Mouse (Mus musculus): ENCODE data around the gene Col27a1.

Gene Col27a1

DNA sequence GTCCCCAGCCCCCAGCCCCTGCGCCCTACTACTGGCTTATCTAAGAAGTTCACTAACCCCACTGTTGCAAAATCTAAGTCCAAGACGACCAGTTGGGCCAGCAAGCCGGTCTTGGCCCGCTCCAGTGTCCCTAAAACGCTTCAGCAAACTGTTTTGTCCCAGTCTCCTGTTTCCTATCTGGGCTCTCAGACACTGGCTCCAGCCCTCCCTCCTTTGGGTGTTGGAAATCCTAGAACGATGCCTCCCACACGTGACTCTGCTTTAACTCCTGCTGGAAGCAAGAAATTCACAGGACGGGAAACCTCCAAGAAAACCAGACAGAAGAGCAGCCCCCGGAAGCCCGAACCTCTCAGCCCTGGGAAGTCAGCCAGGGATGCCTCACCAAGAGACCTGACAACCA, 11.6 kb downstream of the Col27a1 start:
- DNase-seq (ENCODE audit: low read depth, low spot score) = no peak

DNA sequence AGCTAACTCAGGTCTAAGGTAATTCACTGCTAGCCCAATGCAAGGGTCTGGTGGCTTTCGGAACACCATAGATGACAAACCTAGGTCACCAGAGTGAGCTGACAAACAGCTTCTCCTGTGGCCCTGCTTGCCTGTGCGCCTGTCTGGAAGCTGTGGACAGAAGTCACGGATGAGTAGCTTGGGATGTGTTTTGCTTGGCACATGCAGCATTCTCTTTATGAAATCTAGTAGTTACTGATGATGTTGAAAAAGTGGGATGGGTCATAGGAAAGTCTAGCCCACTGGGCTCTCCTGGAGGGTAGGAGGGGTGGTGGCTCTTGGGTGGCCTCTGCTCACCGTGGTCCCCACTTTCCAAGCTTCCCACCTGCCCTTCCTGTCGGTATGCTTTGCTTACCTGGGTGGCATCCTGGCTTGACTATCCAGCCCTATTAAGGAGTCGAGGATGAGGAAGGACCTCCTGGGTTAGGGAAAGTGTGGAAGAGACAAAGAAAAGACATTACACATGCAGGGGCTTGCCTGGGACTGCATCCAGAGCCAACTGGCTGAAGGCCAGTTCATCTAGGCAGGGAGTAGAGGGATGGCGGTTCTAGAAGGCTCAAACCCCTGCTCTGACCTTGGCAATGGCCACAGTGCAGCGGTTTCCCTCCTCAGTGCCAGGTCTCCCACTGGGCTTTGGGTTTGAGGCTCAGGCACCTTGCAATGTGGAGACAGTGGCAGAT, 12.5 kb downstream of the Col27a1 start:
- DNase-seq (ENCODE audit: low read depth, low spot score) = no peak

DNA sequence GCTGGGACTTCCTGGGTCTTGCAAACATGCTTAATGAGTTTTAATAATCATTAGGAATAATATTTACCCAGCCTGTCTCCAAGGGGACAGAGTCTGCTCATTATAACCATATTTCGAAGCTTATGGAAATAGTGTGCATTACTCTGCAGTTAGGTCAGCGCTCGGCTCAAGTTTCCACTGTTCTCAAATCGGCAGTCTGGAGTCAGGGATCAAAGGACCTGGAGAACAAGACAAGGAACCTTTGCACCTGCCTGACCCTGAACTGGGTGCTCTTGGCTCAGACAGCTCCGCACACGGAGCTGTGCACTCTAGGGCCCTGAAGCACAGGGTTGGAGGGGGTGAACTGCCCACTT, 13.1 kb downstream of the Col27a1 start:
- no peak for DNase-seq (ENCODE audit: low read depth, low spot score)

DNA sequence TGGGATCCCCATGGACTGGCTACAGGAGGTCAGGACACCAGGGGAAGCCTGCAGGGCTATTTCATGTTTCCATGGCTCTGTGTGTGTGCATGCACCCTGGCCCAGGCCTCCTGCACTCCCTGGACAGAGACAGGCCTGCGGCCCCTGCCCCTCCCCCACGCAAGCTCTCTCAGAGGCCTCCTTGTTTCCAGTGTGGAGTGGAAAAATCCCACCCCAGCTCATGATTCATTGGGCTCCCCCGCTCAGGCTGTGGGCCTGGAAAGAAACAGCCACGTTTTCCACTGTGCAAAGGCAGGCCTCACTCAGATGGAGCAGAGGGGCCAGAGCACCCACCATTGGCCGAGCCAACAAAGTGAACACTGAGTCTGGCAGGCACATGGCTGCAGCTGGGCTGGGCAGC, 15.1 kb downstream of the Col27a1 start:
- no peak for DNase-seq (ENCODE audit: low read depth, low spot score)

DNA sequence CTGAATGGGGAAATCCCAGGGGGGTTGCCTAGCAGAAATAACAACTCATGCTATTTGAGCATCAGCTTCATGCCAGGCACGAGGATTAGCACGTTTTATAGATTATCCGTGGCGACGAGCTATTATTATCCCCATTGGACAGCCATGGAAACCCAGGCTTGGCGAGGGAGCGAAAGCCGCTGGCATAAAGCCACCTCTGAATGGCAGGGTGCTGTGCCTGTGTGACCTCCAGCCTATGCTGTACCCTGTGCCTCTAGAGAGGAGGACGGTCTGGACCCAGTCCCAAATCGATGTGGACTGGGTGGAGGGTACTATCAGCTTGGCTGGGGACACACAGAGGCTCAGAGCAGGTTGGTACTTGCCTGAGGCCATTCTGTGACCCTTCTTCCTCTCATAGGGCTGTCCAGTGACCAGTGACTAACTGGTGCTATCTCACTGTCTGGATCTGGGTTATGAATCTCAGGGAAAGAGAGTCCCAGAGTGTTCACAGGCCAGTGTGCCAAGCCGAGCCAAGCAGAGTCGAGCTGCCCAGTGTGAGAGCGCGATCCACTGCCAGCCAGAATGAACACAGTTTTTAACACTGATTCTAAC, 16.3 kb downstream of the Col27a1 start:
- no peak for DNase-seq (ENCODE audit: low read depth, low spot score)

DNA sequence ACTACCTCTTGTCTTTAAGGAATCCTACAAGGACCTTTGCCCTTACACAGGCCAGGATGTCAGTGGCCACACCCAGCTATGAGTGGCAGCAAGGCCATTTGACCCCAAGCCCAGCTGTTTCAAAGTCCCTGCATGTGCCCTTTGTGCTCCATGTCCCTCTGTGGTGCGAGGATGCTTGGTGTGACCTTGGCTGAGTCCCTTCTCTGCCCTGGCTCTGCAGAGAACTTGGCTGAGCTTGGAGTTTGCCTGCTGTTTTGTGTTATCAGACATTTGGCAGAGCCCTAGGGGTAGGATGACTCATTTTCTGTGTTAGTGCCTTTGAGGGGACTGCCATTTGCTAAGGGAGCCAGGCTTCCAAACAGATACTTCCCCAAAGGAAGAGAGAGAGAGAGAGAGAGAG, 17.3 kb downstream of the Col27a1 start:
- no peak for DNase-seq (ENCODE audit: low read depth, low spot score)

DNA sequence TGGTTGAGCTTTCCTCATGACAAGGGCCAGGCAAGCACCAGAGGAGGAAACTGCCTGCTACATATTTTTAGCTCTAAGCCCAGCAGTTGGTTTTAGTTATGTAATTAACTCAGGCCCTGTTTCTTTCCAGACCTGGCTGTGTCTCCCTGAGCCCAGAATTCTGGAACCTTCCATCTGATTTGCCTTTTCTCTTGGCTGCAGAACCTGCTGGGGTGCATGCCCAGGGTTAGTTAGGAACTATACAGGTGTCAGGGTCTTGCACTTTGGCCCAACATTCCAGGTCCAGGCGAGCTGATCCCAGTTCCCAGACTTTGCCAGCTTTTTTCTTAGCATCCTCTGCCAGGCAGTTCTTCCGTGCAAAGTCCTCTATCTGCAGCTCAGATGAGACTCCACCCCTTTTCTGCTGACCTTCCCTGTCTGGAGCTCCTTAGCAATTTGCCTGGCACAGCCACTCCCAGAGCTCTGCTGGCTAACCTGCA, 18.8 kb downstream of the Col27a1 start:
- DNase-seq (ENCODE audit: low read depth, low spot score) = no peak

DNA sequence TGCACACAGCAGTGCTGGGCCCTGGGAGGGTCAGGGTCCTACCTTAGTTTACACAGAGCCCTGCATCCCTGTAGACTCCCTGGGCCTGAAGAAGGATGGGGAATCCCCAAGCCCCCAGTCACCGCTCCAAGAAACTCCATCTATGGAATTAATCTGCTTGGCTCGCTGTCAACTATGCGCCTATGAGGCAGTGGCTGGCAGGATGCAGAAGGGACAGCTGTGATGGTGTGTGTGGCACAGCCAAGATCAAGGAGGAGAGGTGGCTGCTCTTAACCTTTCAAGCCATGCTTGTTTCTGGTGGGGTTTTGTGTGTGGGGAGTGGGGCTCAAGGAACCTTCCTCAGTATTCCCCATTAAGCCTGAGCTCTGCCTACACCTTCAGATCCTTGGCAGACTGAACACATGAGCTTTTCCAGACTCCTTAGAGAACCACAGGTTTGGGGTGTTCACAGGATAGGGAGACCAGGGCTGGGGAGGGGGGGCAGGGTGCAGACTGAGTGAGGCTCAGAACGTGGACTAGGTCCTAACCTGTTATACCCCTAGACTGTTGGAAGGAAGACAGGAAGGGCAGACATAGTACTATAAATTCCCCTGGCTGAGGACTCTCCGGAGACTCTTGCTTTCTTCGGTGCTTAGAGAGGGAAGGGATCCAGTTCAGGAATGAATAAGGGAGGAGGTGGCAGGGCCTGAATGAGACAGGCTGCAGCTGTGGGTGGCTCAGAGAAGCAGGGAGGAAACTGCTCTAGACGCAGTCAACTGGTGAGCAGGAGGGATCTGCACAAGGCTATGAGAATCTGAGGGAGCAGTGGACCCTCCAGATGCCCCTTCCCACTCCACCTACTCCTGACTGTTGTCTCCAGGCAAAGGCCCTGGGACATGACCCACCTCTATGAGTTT, 20.0 kb downstream of the Col27a1 start:
- no peak for DNase-seq (ENCODE audit: low read depth, low spot score)

DNA sequence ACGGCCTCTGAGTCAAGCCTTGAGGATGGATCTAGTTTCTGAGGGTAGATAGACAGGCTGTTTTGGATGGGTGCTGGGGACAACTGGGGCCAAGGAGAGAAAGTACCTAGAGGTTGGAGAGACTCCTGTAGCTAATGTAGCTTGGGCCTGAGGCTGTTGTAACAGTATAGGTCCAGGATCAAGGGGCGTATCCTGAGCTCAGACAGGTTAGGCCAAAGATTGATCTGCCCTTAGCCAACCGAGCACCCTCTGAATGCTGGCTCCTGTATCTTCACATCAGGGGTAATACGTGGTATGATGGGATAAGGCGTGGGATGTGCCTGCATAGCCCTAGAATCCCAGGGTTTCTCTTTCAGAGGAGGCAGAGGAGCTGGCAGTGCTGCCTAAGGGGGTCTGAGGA, 21.0 kb downstream of the Col27a1 start:
- DNase-seq (ENCODE audit: low read depth, low spot score) = no peak

DNA sequence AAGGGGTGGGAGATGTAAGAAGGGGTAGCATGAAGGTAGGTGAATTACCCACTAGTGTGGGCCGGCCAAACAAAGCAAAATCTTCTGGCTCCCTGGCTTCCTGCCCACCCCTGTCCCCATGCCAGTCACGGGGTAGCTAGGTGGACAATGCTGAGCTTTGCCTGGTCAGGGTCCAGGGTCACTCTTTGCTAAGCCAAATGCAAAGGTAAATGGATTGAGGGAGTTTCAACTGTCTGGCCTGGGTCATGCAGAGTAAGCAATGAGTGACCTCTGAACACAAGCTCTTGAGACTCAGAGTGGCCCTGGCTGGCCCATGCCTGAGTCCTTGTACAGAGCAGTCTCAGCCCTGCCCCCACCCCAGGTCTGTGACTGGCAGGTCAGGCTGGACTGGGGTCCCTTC, 22.4 kb downstream of the Col27a1 start:
- no peak for DNase-seq (ENCODE audit: low read depth, low spot score)

DNA sequence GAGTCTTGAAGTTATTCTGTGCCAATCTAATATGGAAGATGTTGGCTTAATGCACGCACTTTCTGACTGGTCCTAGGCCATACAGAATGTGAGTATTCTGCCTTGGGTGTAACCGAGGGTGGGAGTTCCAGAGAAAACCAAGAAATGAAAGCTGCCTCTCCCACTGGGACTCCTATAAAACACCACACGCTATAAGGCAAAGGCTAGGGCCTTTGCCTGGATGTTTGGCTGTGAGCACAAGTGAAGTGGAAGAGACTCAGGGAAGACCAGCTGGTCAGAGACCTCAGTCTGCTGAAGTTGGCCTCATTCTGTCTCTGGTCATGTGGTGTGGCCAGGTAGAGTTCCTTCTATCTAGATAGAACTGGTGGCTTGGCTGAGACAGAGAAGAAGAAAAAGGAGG, 23.4 kb downstream of the Col27a1 start:
- DNase-seq (ENCODE audit: low read depth, low spot score) = no peak

DNA sequence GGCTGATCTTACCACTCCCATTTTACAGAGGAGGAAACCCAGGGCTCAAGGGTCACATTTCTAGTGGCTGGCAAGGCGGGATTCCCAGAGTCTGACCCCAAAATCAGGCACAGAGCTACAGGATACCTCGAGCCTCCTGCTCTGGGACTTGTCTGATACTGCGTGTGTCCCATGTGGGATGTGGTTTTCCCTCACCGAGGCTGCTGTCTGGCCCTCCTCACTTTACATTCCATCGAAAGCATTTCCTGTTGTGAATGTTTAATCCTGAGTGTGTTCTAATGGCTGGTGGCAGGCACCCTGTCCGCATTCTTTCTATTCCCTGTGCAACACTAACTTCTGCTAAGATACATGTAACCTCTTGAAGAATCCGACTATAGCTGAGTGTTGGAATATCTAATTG, 24.3 kb downstream of the Col27a1 start:
- DNase-seq (ENCODE audit: low read depth, low spot score) = no peak

DNA sequence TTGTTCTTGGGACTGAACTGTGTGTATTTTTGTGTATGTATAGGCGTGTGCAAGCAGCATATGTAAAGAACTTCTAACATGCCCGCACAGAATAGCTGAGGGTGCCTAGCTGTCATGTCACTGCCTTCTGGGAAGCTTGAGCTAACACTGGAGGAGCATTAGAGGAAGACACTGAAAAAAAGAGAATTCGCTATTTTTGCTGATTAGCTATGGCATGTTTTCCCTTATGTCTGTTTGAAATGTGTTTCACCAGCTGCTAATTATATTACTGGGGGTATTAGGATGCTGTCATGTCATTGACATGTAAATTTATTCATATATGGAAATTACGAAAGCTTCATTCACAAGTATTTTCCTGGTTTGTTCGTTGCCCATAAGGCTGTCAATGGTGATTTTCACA, 24.9 kb downstream of the Col27a1 start:
- no peak for DNase-seq (ENCODE audit: low read depth, low spot score)

DNA sequence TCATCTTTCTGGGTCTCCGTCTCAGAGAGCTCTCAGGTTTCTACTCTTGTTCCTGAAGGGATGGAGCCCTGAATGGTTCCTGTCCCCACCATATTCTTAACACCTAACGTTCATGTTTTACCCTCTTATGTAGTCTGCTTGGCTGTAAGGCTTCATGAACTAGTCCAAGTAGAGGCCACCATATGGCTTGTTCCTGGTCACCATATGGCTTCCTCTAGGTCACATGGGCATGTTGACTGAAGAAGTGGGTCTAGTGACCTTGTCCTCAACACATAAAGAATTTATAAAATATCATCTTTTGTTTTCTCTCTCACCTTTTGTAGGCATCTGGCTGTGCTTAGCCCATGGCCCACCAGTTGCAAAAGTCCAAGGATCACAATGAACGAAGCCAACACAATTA, 27.2 kb downstream of the Col27a1 start:
- no peak for DNase-seq (ENCODE audit: low read depth, low spot score)

DNA sequence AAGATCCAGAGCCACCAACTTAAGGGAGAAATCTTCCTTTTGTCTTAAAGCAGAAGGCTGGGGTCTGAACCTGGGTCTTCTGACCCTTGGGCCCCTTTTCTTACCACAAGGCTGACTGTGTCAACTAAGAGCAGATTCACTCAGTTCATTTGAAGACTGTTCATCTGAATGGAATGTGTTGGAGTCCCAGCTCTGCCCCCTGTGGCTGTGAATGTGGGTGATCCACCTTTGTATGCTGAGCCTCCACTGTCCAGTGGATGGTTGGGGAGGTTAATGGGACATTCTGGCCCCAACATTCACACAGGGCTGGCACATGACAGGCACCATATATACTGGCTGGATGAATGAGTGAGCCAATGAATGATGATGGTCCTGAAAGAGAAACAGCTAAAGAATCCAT, 34.2 kb downstream of the Col27a1 start:
- DNase-seq (ENCODE audit: low read depth, low spot score) = no peak

DNA sequence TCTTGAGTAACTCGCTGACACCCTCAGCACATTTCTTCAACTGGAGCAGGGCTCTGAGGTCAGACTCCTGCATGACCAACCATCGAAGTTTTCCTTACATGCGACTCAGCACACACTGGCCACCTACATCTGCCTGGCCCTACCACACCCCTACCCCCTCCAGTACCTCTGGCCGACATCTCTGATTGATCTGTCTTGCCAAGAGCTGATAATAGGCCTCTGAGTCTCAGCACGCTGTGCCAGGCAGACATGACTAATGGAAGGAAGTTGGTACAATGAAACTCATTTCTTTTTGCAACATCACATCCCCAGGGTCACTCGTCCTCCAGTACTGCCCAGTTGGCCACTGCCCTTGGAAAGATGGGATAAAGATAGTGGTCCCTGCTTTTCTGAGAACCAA, 35.1 kb downstream of the Col27a1 start:
- DNase-seq (ENCODE audit: low read depth, low spot score) = no peak

DNA sequence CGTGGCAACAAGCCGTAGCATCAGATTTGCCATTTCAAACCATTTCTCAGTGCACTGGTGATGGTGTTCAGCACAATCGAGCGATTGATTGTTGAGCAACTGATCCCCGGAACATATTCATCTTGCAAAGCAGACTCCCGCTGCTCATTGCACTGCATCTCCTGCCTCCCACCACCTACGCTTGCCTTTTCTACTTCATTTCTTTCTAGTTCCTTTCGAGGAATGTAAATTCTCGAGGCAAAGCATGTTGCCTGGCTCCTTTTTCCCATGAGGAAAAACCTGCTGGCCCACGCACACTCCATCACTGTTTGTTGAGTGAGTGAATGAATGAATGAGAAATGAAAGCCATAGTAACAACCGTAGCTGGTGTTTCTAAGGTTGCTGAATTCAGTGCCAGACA, 38.0 kb downstream of the Col27a1 start:
- DNase-seq (ENCODE audit: low read depth, low spot score) = no peak

DNA sequence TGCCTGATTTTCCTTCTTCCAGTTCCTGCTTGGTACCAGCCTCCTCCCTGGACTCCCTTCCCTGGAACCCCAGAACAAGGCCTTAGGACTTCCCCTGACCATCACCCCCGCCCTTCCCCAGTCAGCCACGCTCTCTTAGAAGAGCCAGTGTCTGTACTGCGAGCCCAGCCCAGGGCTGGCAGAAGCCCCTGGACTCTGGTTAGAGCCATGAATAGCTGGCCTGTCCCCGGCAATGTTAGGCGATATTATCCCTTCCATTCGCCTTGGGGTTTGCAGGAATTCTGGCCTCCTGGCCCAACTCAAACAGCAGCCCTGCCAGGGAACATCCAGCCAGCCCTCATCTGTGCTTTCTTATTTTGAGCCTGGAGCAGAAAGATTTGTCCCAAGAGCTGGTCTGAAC, 39.9 kb downstream of the Col27a1 start:
- DNase-seq (ENCODE audit: low read depth, low spot score) = no peak

DNA sequence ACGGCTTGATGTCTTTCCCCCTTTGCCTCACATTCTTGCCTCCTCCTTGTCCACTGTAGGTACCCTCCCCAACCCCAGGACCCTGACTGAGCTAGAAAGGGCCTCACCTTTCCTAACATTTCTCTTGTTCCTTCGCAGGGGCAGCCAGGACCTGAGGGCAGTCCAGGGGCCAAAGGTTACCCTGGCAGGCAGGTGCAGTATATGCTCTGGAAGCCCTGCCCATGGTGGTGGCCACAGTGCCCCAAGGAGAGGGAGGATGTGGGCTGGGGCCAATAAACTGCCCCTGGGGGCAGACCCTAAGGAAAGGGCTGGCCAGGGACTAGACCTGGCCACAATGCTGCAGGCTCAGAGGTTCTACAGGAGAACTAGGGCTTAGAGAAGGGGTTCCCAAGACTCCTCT, 40.3 kb downstream of the Col27a1 start:
- no peak for DNase-seq (ENCODE audit: low read depth, low spot score)

DNA sequence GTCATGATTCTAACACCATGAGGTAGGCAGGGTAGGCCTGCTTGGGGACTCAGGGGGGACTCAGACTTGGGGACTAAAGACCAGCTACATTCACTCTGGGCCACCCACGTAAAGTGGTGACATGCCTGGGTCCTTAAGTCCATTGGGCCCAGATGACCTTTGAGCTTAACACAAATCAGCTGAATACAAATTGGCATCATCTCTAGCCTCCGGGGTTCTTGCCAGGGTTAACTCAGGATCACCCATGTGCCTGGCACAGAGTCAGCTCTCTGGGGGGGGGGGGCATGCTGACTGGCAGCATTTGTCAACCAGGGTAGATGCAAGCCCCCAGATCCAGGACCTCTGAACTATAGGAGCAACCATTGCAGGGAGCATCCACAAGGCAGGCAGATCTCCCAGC, 42.6 kb downstream of the Col27a1 start:
- DNase-seq (ENCODE audit: low read depth, low spot score) = no peak

DNA sequence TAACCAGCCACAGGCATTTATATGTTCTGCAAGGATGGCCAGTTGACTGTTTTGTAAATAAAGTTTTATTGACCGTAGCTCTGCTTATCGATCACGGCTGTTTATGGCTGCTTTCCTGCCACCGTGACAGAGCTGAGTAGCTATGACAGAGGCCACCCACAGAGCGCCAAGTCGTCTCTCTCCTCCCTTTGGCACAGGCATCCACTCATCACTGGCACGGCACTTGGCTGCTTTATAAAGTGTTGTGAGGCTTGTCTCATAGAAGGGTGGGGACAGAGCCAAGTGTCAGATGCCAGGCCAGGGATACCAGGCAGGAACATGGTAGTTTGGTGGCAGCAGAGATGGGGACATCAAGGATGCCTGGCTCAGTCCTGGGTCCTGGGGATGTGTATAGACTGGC, 43.5 kb downstream of the Col27a1 start:
- DNase-seq (ENCODE audit: low read depth, low spot score) = no peak

DNA sequence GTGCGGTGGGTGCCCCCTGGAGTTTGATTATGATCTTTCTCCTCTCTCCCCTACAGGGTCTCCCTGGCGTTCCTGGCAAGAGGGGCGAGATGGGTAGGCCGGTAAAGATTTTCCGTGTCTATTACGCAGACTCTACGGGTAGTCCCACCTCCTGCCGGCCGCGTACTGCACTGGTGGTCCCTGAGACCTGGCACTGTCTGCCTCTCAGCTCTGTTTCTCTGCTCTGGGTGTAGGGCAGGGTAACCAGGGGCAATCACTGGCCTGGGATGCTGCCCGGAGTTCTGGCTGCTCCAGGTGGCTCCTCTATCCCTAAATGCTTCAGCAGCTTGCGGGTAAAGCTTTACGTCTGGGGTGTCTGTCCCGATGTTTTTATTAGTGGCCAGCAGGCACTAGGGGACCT, 44.3 kb downstream of the Col27a1 start:
- DNase-seq (ENCODE audit: low read depth, low spot score) = no peak

DNA sequence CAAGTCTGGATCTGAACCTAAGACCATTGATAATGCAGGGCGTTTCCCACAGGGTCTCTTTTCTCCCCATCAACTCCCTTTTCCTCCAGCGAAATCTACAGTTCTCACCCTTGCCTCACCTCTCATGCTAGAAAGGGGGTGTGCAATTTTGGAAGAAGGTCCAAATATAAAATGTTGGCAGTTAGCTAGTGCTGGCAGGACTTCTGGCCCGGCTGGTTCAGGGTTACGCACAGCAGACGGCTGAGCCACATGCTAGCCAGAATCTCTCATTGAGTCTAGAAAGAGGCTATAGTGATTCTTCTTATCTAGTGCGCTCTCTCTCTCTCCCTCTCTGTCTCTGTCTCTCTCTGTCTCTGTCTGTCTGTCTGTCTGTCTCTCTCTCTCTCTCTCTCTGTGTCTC, 45.3 kb downstream of the Col27a1 start:
- DNase-seq (ENCODE audit: low read depth, low spot score) = no peak

Data from brain, embryonic 18.5 days (tissue).